Mouse (Mus musculus) thymus, postnatal 14 days (tissue): Measurements from ENCODE around the gene Pcbp3.

ENCODE experiments used
- DNase-seq: peaks from one replicate; pipeline ENCODE4 v3.0.0; 2021

Gene Pcbp3

GRCm38 (mm10) chr10:76726866-76727265 lies 234.8 kb downstream of the Pcbp3 start:
- no peak for DNase-seq

- DNase-seq: no peak
These were observed 235.9 kb downstream of the Pcbp3 start, which contains the start of gene Col6a1 for GRCm38 (mm10) chr10:76725682-76726285. TSS of gene Col6a1 (minus strand) at chr10:76726168.

- DNase-seq: no peak
These were observed 236.6 kb downstream of the Pcbp3 start for GRCm38 (mm10) chr10:76725097-76725496.

- DNase-seq: no peak
These were observed 237.4 kb downstream of the Pcbp3 start for GRCm38 (mm10) chr10:76724231-76724736.

- no peak for DNase-seq
These were observed 238.8 kb downstream of the Pcbp3 start for GRCm38 (mm10) chr10:76722751-76723450.

- DNase-seq: no peak
These were observed 239.9 kb downstream of the Pcbp3 start for GRCm38 (mm10) chr10:76721746-76722145.

GRCm38 (mm10) chr10:76721216-76721615 lies 240.5 kb downstream of the Pcbp3 start:
- no peak for DNase-seq

GRCm38 (mm10) chr10:76717631-76718030 lies 244.1 kb downstream of the Pcbp3 start:
- DNase-seq: no peak

GRCm38 (mm10) chr10:76717026-76717425 lies 244.7 kb downstream of the Pcbp3 start:
- DNase-seq: no peak

GRCm38 (mm10) chr10:76714303-76714702 lies 247.4 kb downstream of the Pcbp3 start:
- DNase-seq: no peak

GRCm38 (mm10) chr10:76712500-76712899 lies 249.2 kb downstream of the Pcbp3 start:
- DNase-seq: no peak
